Mouse (Mus musculus) midbrain, embryonic 13.5 days (tissue): ENCODE results near the gene Ppm1d. TPM values are rescaled to one million over a fixed set of nuclear protein-coding genes. Genes with fewer than 3 reads are reported as not detected.

Source experiments
- ATAC-seq: fragments of 200-750 bp; cut with Nextera tagmentation; 2 replicates; pipeline ENCODE4 v1.8.0; 2017; ENCODE audit warnings: mild to moderate bottlenecking, moderate TSS enrichment, moderate library complexity
- H3K27ac ChIP-seq: fragments of 300-500 bp; sonication (generic); 2 replicates; pipeline ENCODE4 v1.5.1; 2015; ENCODE audit warnings: inconsistent platforms, mild to moderate bottlenecking, moderate library complexity
- H3K27me3 ChIP-seq: fragments of 300-500 bp; sonication (generic); 2 replicates; pipeline ENCODE4 v1.6.1; 2015; ENCODE audit warnings: mild to moderate bottlenecking, inconsistent platforms
- H3K36me3 ChIP-seq: fragments of 300-500 bp; sonication (generic); 2 replicates; pipeline ENCODE4 v1.6.1; 2015; ENCODE audit warnings: mild to moderate bottlenecking, inconsistent platforms
- H3K4me1 ChIP-seq: fragments of 300-500 bp; sonication (generic); replicated peaks from 2 replicates; pipeline ENCODE4 v1.6.1; 2015; ENCODE audit warnings: inconsistent platforms
- H3K4me2 ChIP-seq: fragments of 300-500 bp; sonication (generic); replicated peaks from 2 replicates; pipeline ENCODE4 v1.6.1; 2015; ENCODE audit warnings: moderate library complexity, mild to moderate bottlenecking, inconsistent platforms
- H3K4me3 ChIP-seq: fragments of 300-500 bp; sonication (generic); replicated peaks from 2 replicates; pipeline ENCODE4 v1.5.1; 2015; ENCODE audit warnings: mild to moderate bottlenecking, inconsistent platforms
- H3K9ac ChIP-seq: fragments of 300-500 bp; sonication (generic); replicated peaks from 2 replicates; pipeline ENCODE4 v1.6.1; 2015; ENCODE audit warnings: mild to moderate bottlenecking, inconsistent platforms
- H3K9me3 ChIP-seq: fragments of 300-500 bp; sonication (generic); 2 replicates; pipeline ENCODE4 v1.6.1; 2016; ENCODE audit warnings: mild to moderate bottlenecking, inconsistent platforms
- WGBS: fragments of 180-500 bp; shearing (Covaris S2); methylation state at CpG from one replicate; pipeline ENCODE4 v1.1.7; 2015; 5-methylcytosine and 5-hydroxymethylcytosine counted together
- polyA plus RNA-seq: library from polyadenylated mRNA; unstranded; fragments of >200 nt; fragmentation: Nextera tagmentation; extraction: Ambion mirVana; gene quantifications from 2 replicates; pipeline ENCODE4 v1.2.1, GENCODE M21; 2015

Gene Ppm1d
- polyA plus RNA-seq, 1 experiment from 2014 or later = 22.8 TPM

DNA sequence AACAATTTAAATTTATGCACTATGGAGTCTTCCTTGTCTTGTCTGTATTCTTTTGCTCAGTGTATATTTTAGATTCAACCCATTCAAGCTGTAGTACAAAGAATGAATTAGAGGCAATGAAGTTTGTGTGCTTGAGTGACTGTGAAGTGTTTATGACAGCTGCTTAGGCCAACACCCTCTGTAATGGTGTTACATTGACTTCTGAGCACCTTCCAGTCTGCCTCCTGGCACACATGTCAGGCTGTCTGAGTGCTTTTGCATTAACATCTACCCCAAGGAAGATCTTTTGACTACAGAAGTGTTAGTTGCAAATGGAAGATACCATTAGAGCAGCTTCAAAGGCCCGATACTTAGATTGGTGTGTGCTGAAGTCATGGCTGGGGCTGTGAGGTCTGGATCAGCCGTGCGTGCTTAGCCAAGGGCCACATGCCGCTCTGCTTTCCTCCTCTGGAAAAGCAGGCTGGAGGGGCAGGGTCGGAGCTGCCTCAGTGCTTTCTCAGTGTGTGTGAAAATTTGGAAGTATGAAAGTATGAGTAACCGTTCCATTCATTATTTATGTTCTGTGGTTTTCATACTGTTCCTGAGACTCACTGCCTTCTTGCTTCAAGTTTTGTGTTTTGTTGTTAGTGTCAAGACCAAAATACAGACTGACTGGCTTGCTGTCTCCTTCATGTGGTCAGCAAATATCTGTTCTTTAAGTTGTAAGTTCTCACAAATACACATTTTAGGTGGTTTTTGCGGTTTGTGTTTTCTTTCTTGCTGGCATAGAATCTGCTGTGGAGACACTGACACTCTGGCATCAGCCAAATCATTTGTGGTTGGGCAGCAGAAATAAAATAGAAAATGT lies 73.2 kb downstream of the Ppm1d start:
- Histone ChIP-seq H3K4me2 (no peak overlapping the region), H3K9ac (no peak overlapping the region), H3K4me1 (no peaks in the 10 kb centered on the region), H3K9me3 (no peaks in the 10 kb centered on the region), H3K27ac (no peak overlapping the region), H3K36me3 (no peaks in the 10 kb centered on the region), H3K4me3 (no peak overlapping the region), H3K27me3 (no peaks in the 10 kb centered on the region)
- WGBS = 86% methylated on average over 7 of the region's 7 CpGs
- ATAC-seq = no peak

- WGBS = 40% methylated on average over 12 of the region's 12 CpGs
- no peak for ATAC-seq
- Histone ChIP-seq H3K4me2 (peak overlapping the region; percentile 15; the same call in 1 of the 2 replicates), H3K27me3 (no peaks in the 10 kb centered on the region), H3K9ac (no peak overlapping the region), H3K27ac (no peak overlapping the region), H3K4me1 (peaks cover 14% of the 10 kb centered on the region), H3K36me3 (no peaks in the 10 kb centered on the region), H3K4me3 (no peak overlapping the region), H3K9me3 (no peaks in the 10 kb centered on the region)
Measured at GRCm38 (mm10) chr11:85392179-85392863, 81.3 kb downstream of the Ppm1d start.

GRCm38 (mm10) chr11:85392864-85393220 lies 81.8 kb downstream of the Ppm1d start:
- no peak for ATAC-seq
- WGBS = 25% methylated on average over 9 of the region's 9 CpGs

DNA sequence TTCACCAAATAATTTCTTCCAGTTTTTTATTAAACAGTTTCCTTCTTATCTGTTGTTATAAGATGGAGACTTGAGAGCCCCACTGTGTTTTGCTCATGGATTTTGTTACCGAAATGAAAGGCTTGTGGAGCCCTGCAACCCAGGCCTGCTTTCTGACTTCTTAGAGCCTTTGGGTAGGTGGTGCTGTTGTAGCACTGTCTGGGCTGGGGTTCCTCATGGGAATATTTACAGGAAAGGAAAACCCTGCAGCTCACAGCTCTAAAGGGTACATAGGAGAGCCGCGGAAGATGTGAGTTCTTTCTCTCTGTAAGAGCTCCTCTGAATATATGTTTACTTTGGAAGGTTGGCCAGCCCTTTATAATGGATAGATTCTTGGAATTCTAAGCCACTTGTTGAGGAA lies 82.9 kb downstream of the Ppm1d start:
- no peak overlapping the region for H3K27ac ChIP-seq
- no peaks in the 10 kb centered on the region for H3K9me3 ChIP-seq
- no peak for ATAC-seq
- H3K4me3 ChIP-seq = no peak overlapping the region
- H3K27me3 ChIP-seq = no peaks in the 10 kb centered on the region
- H3K4me2 ChIP-seq = no peak overlapping the region
- 59% methylated on average over 3 of the region's 3 CpGs for WGBS
- peaks cover 14% of the 10 kb centered on the region for H3K4me1 ChIP-seq
- no peaks in the 10 kb centered on the region for H3K36me3 ChIP-seq
- no peak overlapping the region for H3K9ac ChIP-seq

More at GRCm38 (mm10) chr11:85392864-85393220, 81.8 kb downstream of the Ppm1d start:
- H3K4me2 ChIP-seq = peak overlapping the region; percentile 15; the same call in 1 of the 2 replicates
- H3K4me3 ChIP-seq = no peak overlapping the region
- no peaks in the 10 kb centered on the region for H3K36me3 ChIP-seq
- H3K27ac ChIP-seq = no peak overlapping the region
- H3K27me3 ChIP-seq = no peaks in the 10 kb centered on the region
- H3K9me3 ChIP-seq = no peaks in the 10 kb centered on the region
- H3K4me1 ChIP-seq = peaks cover 14% of the 10 kb centered on the region
- H3K9ac ChIP-seq = no peak overlapping the region

DNA sequence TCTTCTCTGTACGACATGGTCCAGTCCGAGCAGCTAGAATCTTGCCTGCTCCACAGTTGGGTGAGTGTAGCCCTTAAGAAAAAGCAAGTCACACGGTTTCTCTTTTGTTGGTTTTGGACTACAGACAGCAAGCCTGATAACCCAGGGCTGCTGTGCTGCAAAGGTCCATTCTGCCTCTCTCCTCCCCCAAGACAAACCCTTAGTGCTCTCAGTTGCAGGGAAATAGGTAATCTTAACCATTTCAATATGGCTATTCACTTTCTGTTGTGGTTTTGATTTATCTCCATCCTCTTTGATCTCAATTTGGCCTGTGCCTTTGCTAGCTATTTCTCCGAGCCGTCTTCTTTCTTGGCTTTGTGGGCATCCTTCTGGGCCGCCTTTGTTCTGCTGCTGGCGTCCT lies 84.3 kb downstream of the Ppm1d start:
- no peaks in the 10 kb centered on the region for H3K36me3 ChIP-seq

More for the DNA sequence above, 84.3 kb downstream of the Ppm1d start:
- WGBS = 18% methylated on average over 7 of the region's 7 CpGs
- Histone ChIP-seq H3K27me3 (no peaks in the 10 kb centered on the region), H3K4me1 (peaks cover 14% of the 10 kb centered on the region), H3K27ac (no peak overlapping the region), H3K9ac (no peak overlapping the region), H3K4me2 (no peak overlapping the region), H3K9me3 (no peaks in the 10 kb centered on the region), H3K4me3 (no peak overlapping the region)
- ATAC-seq = no peak

Other genes starting within 250 kb of the Ppm1d start
- 10.3 and 11.6 TPM in 2 replicates for gene Usp32, start 171.1 kb upstream of the Ppm1d start, polyA plus RNA-seq
- 0.48 and 0.52 TPM in 2 replicates for gene 1700125H20Rik, start 140.8 kb upstream of the Ppm1d start, polyA plus RNA-seq
- 45.3 and 46.5 TPM in 2 replicates for gene Appbp2, start 76.1 kb upstream of the Ppm1d start, polyA plus RNA-seq
- 28.5 and 34.8 TPM in 2 replicates for gene Bcas3, start 41.9 kb downstream of the Ppm1d start, polyA plus RNA-seq